Mouse (Mus musculus): ENCODE data around the gene Tent4b. TPM values are rescaled to one million over a fixed set of nuclear protein-coding genes. Genes with fewer than 3 reads are reported as not detected.
A peak's percentile ranks its signal among the peaks of the same experiment; 100 is the strongest.

The Tent4b gene
- polyA plus RNA-seq, 1 experiment from 2014 or later: 6.7 TPM

- no peaks in the 10 kb centered on the region for H3K27me3 ChIP-seq (replicated peaks; ENCODE audit: insufficient read depth, low read length)
- no peak overlapping the region for H3K4me3 ChIP-seq (ENCODE audit: low read depth, low read length)
- 80% methylated on average over 4 of the region's 4 CpGs for WGBS
Measured at GRCm38 (mm10) chr8:88241871-88242270, 42.9 kb downstream of the Tent4b start.

GRCm38 (mm10) chr8:88244298-88244697, 45.3 kb downstream of the Tent4b start:
- H3K9me3 ChIP-seq (ENCODE audit: low read length): no peaks in the 10 kb centered on the region
- H3K4me1 ChIP-seq (ENCODE audit: insufficient read depth, low read depth, low read length): no peaks in the 10 kb centered on the region
- peak; percentile 88 for ATAC-seq
- WGBS: 81% methylated on average over 4 of the region's 4 CpGs
- TF ChIP-seq CTCF (IDR thresholded peaks at IDR 0.05) (peak; percentile 90), EP300 (IDR thresholded peaks at IDR 0.05) (no peak)
- no peak overlapping the region for H3K4me2 ChIP-seq (replicated peaks; ENCODE audit: low read depth, low read length)
- H3K27ac ChIP-seq (ENCODE audit: low read length): no peak overlapping the region
- H3K4me3 ChIP-seq (ENCODE audit: low read depth, low read length): no peak overlapping the region
- H3K27me3 ChIP-seq (replicated peaks; ENCODE audit: insufficient read depth, low read length): no peaks in the 10 kb centered on the region
- peak; percentile 63 for DNase-seq (ENCODE audit: low spot score)
- H3K9ac ChIP-seq (replicated peaks; ENCODE audit: low read depth): no peak overlapping the region
- 0 out of 2 replicates have a peak, but pooled peaks cover 4% of the 10 kb centered on the region for H3K36me3 ChIP-seq (ENCODE audit: insufficient read depth, low read length)

More at GRCm38 (mm10) chr8:88241871-88242270, 42.9 kb downstream of the Tent4b start:
- ATAC-seq: no peak
- 0 out of 2 replicates have a peak, but pooled peaks cover 4% of the 10 kb centered on the region for H3K36me3 ChIP-seq (ENCODE audit: insufficient read depth, low read length)
- no peak overlapping the region for H3K9ac ChIP-seq (replicated peaks; ENCODE audit: low read depth)
- TF ChIP-seq CTCF (IDR thresholded peaks at IDR 0.05) (no peak), EP300 (IDR thresholded peaks at IDR 0.05) (no peak)
- H3K9me3 ChIP-seq (ENCODE audit: low read length): no peaks in the 10 kb centered on the region
- no peak overlapping the region for H3K27ac ChIP-seq (ENCODE audit: low read length)
- no peaks in the 10 kb centered on the region for H3K4me1 ChIP-seq (ENCODE audit: insufficient read depth, low read depth, low read length)
- no peak overlapping the region for H3K4me2 ChIP-seq (replicated peaks; ENCODE audit: low read depth, low read length)
- no peak for DNase-seq (ENCODE audit: low spot score)

- DNase-seq (ENCODE audit: low spot score): peak; percentile 69
- WGBS: 68% methylated on average over 3 of the region's 3 CpGs
- ATAC-seq: no peak
Measured at GRCm38 (mm10) chr8:88252791-88253190, 53.8 kb downstream of the Tent4b start.

GRCm38 (mm10) chr8:88254957-88255356, 55.9 kb downstream of the Tent4b start:
- H3K36me3 ChIP-seq (ENCODE audit: insufficient read depth, low read length): peaks cover 8% of the 10 kb centered on the region; the same call in 1 of the 2 replicates

More at GRCm38 (mm10) chr8:88252791-88253190, 53.8 kb downstream of the Tent4b start:
- Histone ChIP-seq H3K9me3 (ENCODE audit: low read length) (no peaks in the 10 kb centered on the region), H3K9ac (replicated peaks; ENCODE audit: low read depth) (no peak overlapping the region), H3K36me3 (ENCODE audit: insufficient read depth, low read length) (peaks cover 15% of the 10 kb centered on the region; the same call in 1 of the 2 replicates), H3K4me3 (ENCODE audit: low read depth, low read length) (no peak overlapping the region), H3K27ac (ENCODE audit: low read length) (no peak overlapping the region), H3K27me3 (replicated peaks; ENCODE audit: insufficient read depth, low read length) (no peaks in the 10 kb centered on the region), H3K4me1 (ENCODE audit: insufficient read depth, low read depth, low read length) (no peaks in the 10 kb centered on the region), H3K4me2 (replicated peaks; ENCODE audit: low read depth, low read length) (no peak overlapping the region)
- no peak for TF ChIP-seq EP300 (IDR thresholded peaks at IDR 0.05)
- peak; percentile 74 for TF ChIP-seq CTCF (IDR thresholded peaks at IDR 0.05)

GRCm38 (mm10) chr8:88258024-88258423, 59.0 kb downstream of the Tent4b start:
- Histone ChIP-seq H3K36me3 (ENCODE audit: insufficient read depth, low read length) (peaks cover 7% of the 10 kb centered on the region; the same call in 1 of the 2 replicates), H3K9ac (replicated peaks; ENCODE audit: low read depth) (no peak overlapping the region), H3K9me3 (ENCODE audit: low read length) (no peaks in the 10 kb centered on the region), H3K4me2 (replicated peaks; ENCODE audit: low read depth, low read length) (no peak overlapping the region), H3K4me1 (ENCODE audit: insufficient read depth, low read depth, low read length) (peaks cover 4% of the 10 kb centered on the region; the same call in 1 of the 2 replicates), H3K4me3 (ENCODE audit: low read depth, low read length) (no peak overlapping the region), H3K27me3 (replicated peaks; ENCODE audit: insufficient read depth, low read length) (no peaks in the 10 kb centered on the region), H3K27ac (ENCODE audit: low read length) (no peak overlapping the region)
- TF ChIP-seq CTCF (IDR thresholded peaks at IDR 0.05): no peak
- no peak for TF ChIP-seq EP300 (IDR thresholded peaks at IDR 0.05)
- no peak for ATAC-seq
- DNase-seq (ENCODE audit: low spot score): no peak
- 43% methylated on average over 6 of the region's 6 CpGs for WGBS

More at GRCm38 (mm10) chr8:88254957-88255356, 55.9 kb downstream of the Tent4b start:
- no peak overlapping the region for H3K9ac ChIP-seq (replicated peaks; ENCODE audit: low read depth)
- no peak overlapping the region for H3K4me2 ChIP-seq (replicated peaks; ENCODE audit: low read depth, low read length)
- H3K27me3 ChIP-seq (replicated peaks; ENCODE audit: insufficient read depth, low read length): no peaks in the 10 kb centered on the region
- no peak for TF ChIP-seq CTCF (IDR thresholded peaks at IDR 0.05)
- TF ChIP-seq EP300 (IDR thresholded peaks at IDR 0.05): no peak
- 83% methylated on average over 7 of the region's 7 CpGs for WGBS
- DNase-seq (ENCODE audit: low spot score): no peak
- no peaks in the 10 kb centered on the region for H3K9me3 ChIP-seq (ENCODE audit: low read length)
- no peaks in the 10 kb centered on the region for H3K4me1 ChIP-seq (ENCODE audit: insufficient read depth, low read depth, low read length)
- no peak overlapping the region for H3K27ac ChIP-seq (ENCODE audit: low read length)
- no peak for ATAC-seq
- H3K4me3 ChIP-seq (ENCODE audit: low read depth, low read length): no peak overlapping the region

- Histone ChIP-seq H3K4me2 (replicated peaks; ENCODE audit: low read depth, low read length) (no peak overlapping the region), H3K9ac (replicated peaks; ENCODE audit: low read depth) (no peak overlapping the region), H3K4me1 (ENCODE audit: insufficient read depth, low read depth, low read length) (peaks cover 7% of the 10 kb centered on the region; the same call in 1 of the 2 replicates), H3K9me3 (ENCODE audit: low read length) (no peaks in the 10 kb centered on the region), H3K4me3 (ENCODE audit: low read depth, low read length) (no peak overlapping the region), H3K36me3 (ENCODE audit: insufficient read depth, low read length) (peaks cover 7% of the 10 kb centered on the region; the same call in 1 of the 2 replicates), H3K27me3 (replicated peaks; ENCODE audit: insufficient read depth, low read length) (no peaks in the 10 kb centered on the region), H3K27ac (ENCODE audit: low read length) (no peak overlapping the region)
- TF ChIP-seq CTCF (IDR thresholded peaks at IDR 0.05) (no peak), EP300 (IDR thresholded peaks at IDR 0.05) (no peak)
- DNase-seq (ENCODE audit: low spot score) (no peak), ATAC-seq (no peak)
- 78% methylated on average over 11 of the region's 11 CpGs for WGBS
Measured at GRCm38 (mm10) chr8:88258544-88258943, 59.5 kb downstream of the Tent4b start.
